Mouse (Mus musculus) limb, embryonic 14.5 days (tissue): ENCODE data around the gene Abcb1b. TPM values are rescaled to one million over a fixed set of nuclear protein-coding genes. Genes with fewer than 3 reads are reported as not detected.
"Not testable (repeated sequence)": the region's sequence is repeated elsewhere in the genome, so short reads cannot be mapped to it uniquely, and the experiment has no call there.

ENCODE experiments used
- ATAC-seq: fragments of 200-750 bp; cut with Nextera tagmentation; 2 replicates; pipeline ENCODE4 v1.8.0; 2017; ENCODE audit warnings: low read depth, moderate number of reproducible peaks, moderate TSS enrichment; ENCODE audit not compliant: low FRiP score
- DNase-seq: peaks from one replicate; pipeline ENCODE4 v3.0.0-alpha.2; 2015; ENCODE audit warnings: low spot score
- H3K27ac ChIP-seq: fragments of 300-500 bp; sonication (generic); replicated peaks from 2 replicates; pipeline ENCODE4 v1.5.1; 2014; ENCODE audit warnings: low read depth, mild to moderate bottlenecking, low read length, moderate library complexity, mixed read lengths
- H3K27me3 ChIP-seq: fragments of 300-500 bp; sonication (generic); 2 replicates; pipeline ENCODE4 v1.6.1; 2014; ENCODE audit warnings: low read length, mixed read lengths; ENCODE audit not compliant: control insufficient read depth, insufficient read depth
- H3K36me3 ChIP-seq: fragments of 300-500 bp; sonication (generic); 2 replicates; pipeline ENCODE4 v1.6.1; 2014; ENCODE audit warnings: mild to moderate bottlenecking, low read length, moderate library complexity, mixed read lengths; ENCODE audit not compliant: control insufficient read depth, insufficient read depth
- H3K4me1 ChIP-seq: fragments of 300-500 bp; sonication (generic); 2 replicates; pipeline ENCODE4 v1.6.1; 2014; ENCODE audit warnings: antibody characterized with exemption, low read length, mixed read lengths; ENCODE audit not compliant: control insufficient read depth, insufficient read depth
- H3K4me2 ChIP-seq: fragments of 300-500 bp; sonication (generic); replicated peaks from 2 replicates; pipeline ENCODE4 v1.6.1; 2014; ENCODE audit warnings: low read depth, mild to moderate bottlenecking, low read length, moderate library complexity; ENCODE audit not compliant: severe bottlenecking
- H3K4me3 ChIP-seq: fragments of 300-500 bp; sonication (generic); replicated peaks from 2 replicates; pipeline ENCODE4 v1.5.1; 2014; ENCODE audit warnings: low read length
- H3K9ac ChIP-seq: fragments of 300-500 bp; sonication (generic); 2 replicates; pipeline ENCODE4 v1.6.1; 2014; ENCODE audit warnings: mild to moderate bottlenecking, low read depth, low read length, moderate library complexity; ENCODE audit not compliant: severe bottlenecking
- H3K9me3 ChIP-seq: fragments of 300-500 bp; sonication (generic); 2 replicates; pipeline ENCODE4 v1.6.1; 2016; ENCODE audit warnings: low read length; ENCODE audit not compliant: control insufficient read depth
- POLR2A ChIP-seq: fragments of 200-500 bp; IDR thresholded peaks from 2 replicates; pipeline ENCODE4 v1.8.0; 2012; ENCODE audit warnings: inconsistent platforms, mild to moderate bottlenecking, moderate library complexity, borderline replicate concordance; ENCODE audit not compliant: insufficient read depth, insufficient read length; ENCODE audit errors: extremely low read depth
- WGBS: fragments of 180-500 bp; shearing (Covaris S2); extraction: QIAGEN DNeasy Blood & Tissue Kit; methylation state at CpG from one replicate; pipeline ENCODE4 v1.1.7; 2014; 5-methylcytosine and 5-hydroxymethylcytosine counted together
- polyA plus RNA-seq, 2 experiments: library from polyadenylated mRNA; depleted of rRNA in 1 of 2; stranded (reverse) in 1 of 2; unstranded in 1 of 2; fragments of >200 nt; fragmentation: Nextera tagmentation in 1 of 2; extraction: Ambion mirVana in 1 of 2; gene quantifications; 2 replicates each; pipeline versions ENCODE4 v1.2.1 to v1.2.3; 2012 to 2014

Gene Abcb1b
- polyA plus RNA-seq, 2 experiments = 1.7 TPM

- DNase-seq = no peak
These were observed 787 bp downstream of the Abcb1b start for GRCm38 (mm10) chr5:8798752-8799115.

GRCm38 (mm10) chr5:8805742-8806141, 7.8 kb downstream of the Abcb1b start:
- Histone ChIP-seq H3K36me3 (no peaks in the 10 kb centered on the region), H3K4me3 (no peak overlapping the region), H3K9ac (no peak overlapping the region), H3K4me2 (no peak overlapping the region), H3K27me3 (no peaks in the 10 kb centered on the region), H3K27ac (no peak overlapping the region), H3K9me3 (no peaks in the 10 kb centered on the region), H3K4me1 (no peaks in the 10 kb centered on the region)
- ATAC-seq = no peak
- no peak for TF ChIP-seq POLR2A
- 89% methylated on average over 5 of the region's 5 CpGs for WGBS
- DNase-seq = no peak

More at GRCm38 (mm10) chr5:8798752-8799115, 787 bp downstream of the Abcb1b start:
- no peak for ATAC-seq
- no peaks in the 10 kb centered on the region for H3K27me3 ChIP-seq
- 17% methylated on average over 10 of the region's 10 CpGs for WGBS
- no peak overlapping the region for H3K27ac ChIP-seq
- no peak for TF ChIP-seq POLR2A
- H3K9ac ChIP-seq = peak overlapping the region; percentile 44
- H3K4me1 ChIP-seq = no peaks in the 10 kb centered on the region; the same call in 1 of the 2 replicates
- peak overlapping the region; percentile 93 for H3K4me2 ChIP-seq
- no peaks in the 10 kb centered on the region for H3K36me3 ChIP-seq
- H3K4me3 ChIP-seq = peak overlapping the region; percentile 55
- no peaks in the 10 kb centered on the region for H3K9me3 ChIP-seq

DNA sequence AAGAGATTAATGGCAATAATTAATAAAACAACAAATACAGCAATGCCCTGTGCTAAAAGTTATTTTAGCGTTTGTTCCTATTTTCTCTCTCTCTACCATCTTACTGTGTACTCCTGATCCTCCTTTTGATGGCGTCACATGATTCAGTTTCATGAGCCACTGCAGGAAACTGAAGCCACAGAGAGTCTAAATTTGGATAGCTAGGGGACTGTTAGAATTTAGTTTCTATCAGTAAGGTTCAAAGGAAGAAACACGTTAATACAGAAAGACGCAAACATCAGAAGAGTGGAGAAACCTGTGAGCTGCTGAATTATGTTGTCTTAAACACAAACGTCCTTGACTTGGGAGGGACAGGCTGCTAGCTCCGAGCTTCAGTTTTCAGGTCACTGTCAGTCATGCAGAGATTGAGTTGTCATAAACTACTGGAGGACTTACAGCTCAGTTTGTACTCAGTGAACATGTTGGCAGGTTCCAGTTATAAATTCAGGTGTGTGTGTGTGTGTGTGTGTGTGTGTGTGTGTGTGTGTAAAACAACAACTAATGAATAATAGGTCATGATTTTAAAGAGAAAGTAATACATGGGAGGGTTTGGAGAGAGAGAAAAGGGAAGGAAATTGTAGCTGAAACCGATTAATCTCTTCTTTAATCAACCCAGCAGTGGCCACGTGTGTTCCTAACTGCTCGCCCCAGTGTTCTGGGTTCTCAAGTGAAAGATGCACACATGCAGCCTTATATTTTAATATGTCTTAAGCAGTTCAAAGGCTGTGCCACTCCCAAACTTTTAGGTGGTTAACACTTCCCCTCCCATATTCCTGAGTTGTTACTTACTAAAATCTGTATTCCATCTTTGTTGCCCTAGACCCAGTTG, 9.4 kb downstream of the Abcb1b start:
- Histone ChIP-seq H3K4me1 (no peaks in the 10 kb centered on the region), H3K4me2 (no peak overlapping the region), H3K36me3 (no peaks in the 10 kb centered on the region), H3K27me3 (no peaks in the 10 kb centered on the region), H3K27ac (no peak overlapping the region), H3K9ac (no peak overlapping the region), H3K4me3 (no peak overlapping the region), H3K9me3 (no peaks in the 10 kb centered on the region)
- WGBS = 81% methylated on average over 9 of the region's 9 CpGs
- no peak for TF ChIP-seq POLR2A
- DNase-seq (no peak), ATAC-seq (no peak)

GRCm38 (mm10) chr5:8813872-8814271, 15.9 kb downstream of the Abcb1b start:
- Histone ChIP-seq H3K27me3 (no peaks in the 10 kb centered on the region), H3K9me3 (no peaks in the 10 kb centered on the region), H3K9ac (no peak overlapping the region), H3K4me2 (no peak overlapping the region), H3K36me3 (no peaks in the 10 kb centered on the region), H3K4me1 (no peaks in the 10 kb centered on the region), H3K4me3 (no peak overlapping the region), H3K27ac (no peak overlapping the region)
- 95% methylated on average over 1 of the region's 1 CpGs for WGBS
- DNase-seq (no peak), ATAC-seq (no peak)
- TF ChIP-seq POLR2A = no peak

DNA sequence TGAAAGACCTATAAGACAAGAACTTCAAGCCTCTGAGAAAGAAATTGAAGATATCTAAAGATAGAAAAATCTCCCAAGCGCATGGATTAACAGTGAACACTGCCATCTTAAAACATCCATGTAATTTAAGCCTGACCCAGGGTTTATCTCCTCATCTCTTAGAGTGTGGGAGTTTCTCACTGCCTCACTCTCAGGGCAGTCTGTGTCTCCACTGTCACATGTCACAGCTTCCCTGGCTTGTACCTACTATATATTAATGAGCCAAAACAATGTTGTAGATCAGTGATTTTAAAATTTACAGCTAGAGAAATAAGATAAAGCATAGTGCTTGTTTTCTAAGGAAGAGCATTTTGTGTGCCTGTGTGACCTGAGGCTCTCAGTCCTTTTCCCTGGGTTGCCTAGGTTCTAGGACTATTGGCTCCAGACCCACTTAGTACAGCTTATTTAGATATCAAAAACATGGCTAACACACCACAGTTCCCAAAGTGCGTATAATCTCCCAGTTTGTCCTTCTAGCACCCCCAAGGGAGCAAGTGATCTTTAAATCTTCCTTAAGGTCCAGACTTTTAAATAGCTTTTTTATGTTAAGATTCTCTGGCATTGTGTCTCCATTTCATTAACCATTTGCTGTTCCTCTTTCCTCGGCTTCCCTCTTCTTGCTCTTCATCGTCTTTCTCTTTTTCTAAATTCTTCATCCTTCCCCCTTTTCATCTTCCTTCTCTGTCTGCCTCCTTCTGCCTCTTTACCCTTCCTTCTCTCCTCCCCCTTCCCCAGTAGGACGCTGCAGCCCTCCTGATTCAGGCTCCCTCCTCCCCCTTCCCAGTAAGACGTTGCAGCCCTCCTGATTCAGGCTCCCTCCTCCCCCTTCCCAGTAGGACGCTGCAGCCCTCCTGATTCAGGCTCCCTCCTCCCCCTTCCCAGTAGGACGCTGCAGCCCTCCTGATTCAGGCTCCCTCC, 22.0 kb downstream of the Abcb1b start:
- DNase-seq (no peak), ATAC-seq (no peak)
- Histone ChIP-seq H3K9me3 (no peaks in the 10 kb centered on the region), H3K4me2 (peak overlapping the region; percentile 39), H3K36me3 (no peaks in the 10 kb centered on the region), H3K4me3 (peak overlapping the region; percentile 19; the same call in 1 of the 2 replicates), H3K4me1 (0 out of 2 replicates have a peak, but pooled peaks cover 4% of the 10 kb centered on the region), H3K27ac (no peak overlapping the region), H3K27me3 (no peaks in the 10 kb centered on the region), H3K9ac (0 out of 2 replicates have a peak overlapping the region, but pooled peaks have one; percentile 18)
- TF ChIP-seq POLR2A = no peak
- WGBS = 16% methylated on average over 7 of the region's 8 CpGs

- not testable (repeated sequence) for H3K9me3 ChIP-seq, H3K36me3 ChIP-seq, ATAC-seq, H3K27me3 ChIP-seq, H3K27ac ChIP-seq, DNase-seq, H3K4me1 ChIP-seq
- Histone ChIP-seq H3K9ac (0 out of 2 replicates have a peak overlapping the region, but pooled peaks have one; percentile 18), H3K4me2 (peak overlapping the region; percentile 39), H3K4me3 (0 out of 2 replicates have a peak overlapping the region, but pooled peaks have one; percentile 19)
- 5% methylated on average over 4 of the region's 6 CpGs for WGBS
These were observed 22.7 kb downstream of the Abcb1b start for GRCm38 (mm10) chr5:8820592-8821104.
